10 mouse cellular contexts compared by ENCODE assay signal in genomic region chr9:16216235-16216634, GRCm38 (mm10).
A peak's percentile ranks its signal among the peaks of the same experiment; 100 is the strongest.
DNase-seq lines count a peak whose midpoint lies in the region; ATAC-seq lines count a peak whose summit lies in the region.
"Had no signal": no experiment of that assay in that cellular context is flagged by ENCODE, and none has a peak within 500 bp of the region (broad histone marks: within the 10 kb centered on the region; RNA-seq: fewer than 3 reads in every experiment).

No protein-coding gene starts in this region.

- 0 out of 2 replicates have a peak overlapping the region, but pooled peaks have one; percentile 68 for H3K27ac ChIP-seq in hindbrain, embryonic 12.5 days
- no peak overlapping the region for H3K27ac ChIP-seq in hindbrain, embryonic 16.5 days (ENCODE audit: low read depth, low read length)
- H3K27ac ChIP-seq in lung, embryonic 16.5 days (ENCODE audit: low read length) = no peak overlapping the region
- H3K27ac ChIP-seq in forebrain, embryonic 15.5 days (replicated peaks) = no peak overlapping the region
- H3K27ac ChIP-seq: heart, adult 2 months had no signal

- H3K27me3 ChIP-seq in hindbrain, embryonic 12.5 days = no peaks in the 10 kb centered on the region
- H3K27me3 ChIP-seq in hindbrain, embryonic 16.5 days (replicated peaks; ENCODE audit: control insufficient read depth, insufficient read depth, low read length) = no peaks in the 10 kb centered on the region
- H3K27me3 ChIP-seq in lung, embryonic 16.5 days (ENCODE audit: control insufficient read depth, insufficient read depth, low read depth, low read length) = no peaks in the 10 kb centered on the region
- H3K27me3 ChIP-seq in forebrain, embryonic 15.5 days = no peaks in the 10 kb centered on the region
- H3K27me3 ChIP-seq: Patski had no signal

- H3K4me1 ChIP-seq in hindbrain, embryonic 12.5 days = peaks cover 25% of the 10 kb centered on the region
- peaks cover 15% of the 10 kb centered on the region for H3K4me1 ChIP-seq in hindbrain, embryonic 16.5 days (ENCODE audit: control insufficient read depth, insufficient read depth, low read depth, low read length)
- H3K4me1 ChIP-seq in lung, embryonic 16.5 days (replicated peaks; ENCODE audit: control insufficient read depth, insufficient read depth, low read length) = peaks cover 5% of the 10 kb centered on the region; the same call in 1 of the 2 replicates
- peaks cover 14% of the 10 kb centered on the region for H3K4me1 ChIP-seq in forebrain, embryonic 15.5 days

- WGBS in hindbrain, embryonic 12.5 days = 72% methylated on average over 6 of the region's 6 CpGs
- WGBS in hindbrain, embryonic 16.5 days = 60% methylated on average over 6 of the region's 6 CpGs
- 30% methylated on average over 6 of the region's 6 CpGs for WGBS in lung, embryonic 16.5 days
- WGBS in forebrain, embryonic 15.5 days = 54% methylated on average over 6 of the region's 6 CpGs

- DNase-seq in CD4-positive, CD25-positive, alpha-beta regulatory T cell, adult 2 months (ENCODE audit: low read depth, low spot score) = peak; percentile 26
- DNase-seq in cerebellum, adult 9-11 months = no peak

- H3K9ac ChIP-seq in hindbrain, embryonic 12.5 days = no peak overlapping the region
- no peak overlapping the region for H3K9ac ChIP-seq in hindbrain, embryonic 16.5 days (ENCODE audit: low read depth, low read length)
- H3K9ac ChIP-seq in lung, embryonic 16.5 days (ENCODE audit: low read length) = no peak overlapping the region
- H3K9ac ChIP-seq in forebrain, embryonic 15.5 days (replicated peaks) = no peak overlapping the region

- H3K4me2 ChIP-seq in hindbrain, embryonic 12.5 days (replicated peaks) = no peak overlapping the region
- no peak overlapping the region for H3K4me2 ChIP-seq in hindbrain, embryonic 16.5 days (ENCODE audit: low read length)
- no peak overlapping the region for H3K4me2 ChIP-seq in lung, embryonic 16.5 days (ENCODE audit: low read depth, low read length)
- H3K4me2 ChIP-seq in forebrain, embryonic 15.5 days (replicated peaks) = no peak overlapping the region

- no peak overlapping the region for H3K4me3 ChIP-seq in hindbrain, embryonic 12.5 days
- H3K4me3 ChIP-seq in hindbrain, embryonic 16.5 days (ENCODE audit: low read length) = no peak overlapping the region
- no peak overlapping the region for H3K4me3 ChIP-seq in lung, embryonic 16.5 days (ENCODE audit: low read length)
- no peak overlapping the region for H3K4me3 ChIP-seq in forebrain, embryonic 15.5 days
- H3K4me3 ChIP-seq: heart, adult 2 months had no signal

- H3K36me3 ChIP-seq in hindbrain, embryonic 12.5 days = no peaks in the 10 kb centered on the region
- no peaks in the 10 kb centered on the region for H3K36me3 ChIP-seq in hindbrain, embryonic 16.5 days (ENCODE audit: control insufficient read depth, insufficient read depth, low read length)
- H3K36me3 ChIP-seq in lung, embryonic 16.5 days (ENCODE audit: control insufficient read depth, insufficient read depth, low read length) = no peaks in the 10 kb centered on the region
- H3K36me3 ChIP-seq in forebrain, embryonic 15.5 days = no peaks in the 10 kb centered on the region

- no peaks in the 10 kb centered on the region for H3K9me3 ChIP-seq in hindbrain, embryonic 12.5 days (replicated peaks)
- no peaks in the 10 kb centered on the region for H3K9me3 ChIP-seq in hindbrain, embryonic 16.5 days (ENCODE audit: control insufficient read depth, low read length)
- H3K9me3 ChIP-seq in lung, embryonic 16.5 days (ENCODE audit: control insufficient read depth, low read length) = no peaks in the 10 kb centered on the region
- H3K9me3 ChIP-seq in forebrain, embryonic 15.5 days = no peaks in the 10 kb centered on the region

- no peak for ATAC-seq in hindbrain, embryonic 12.5 days (ENCODE audit: low FRiP score)
- no peak for ATAC-seq in hindbrain, embryonic 16.5 days
- ATAC-seq in hematopoietic stem cell, adult 5-6 weeks (replicated peaks in 1 of 2; ENCODE audit: insufficient read depth in 1 of 2, low FRiP score in 2 of 2, low TSS enrichment in 1 of 2, low read depth in 1 of 2, poor library complexity in 2 of 2, severe bottlenecking in 2 of 2) = peak; percentile 75 to 80
- ATAC-seq in lung, embryonic 16.5 days (ENCODE audit: low read depth) = peak; percentile 57
- no peak for ATAC-seq in forebrain, embryonic 15.5 days (replicated peaks)
- no peak for ATAC-seq in erythroblast, adult 5-6 weeks (replicated peaks; ENCODE audit: low FRiP score, poor library complexity, severe bottlenecking)

Comparison
In these comparisons a context has a peak if more than half of its experiments do, and no peak if none do; other contexts are left out.
1. ATAC-seq: peak in hematopoietic stem cell, adult 5-6 weeks (2 of 2) and lung, embryonic 16.5 days (single experiment); none in hindbrain, embryonic 12.5 days (single experiment), hindbrain, embryonic 16.5 days (single experiment), forebrain, embryonic 15.5 days (single experiment) and erythroblast, adult 5-6 weeks (single experiment).